Mouse (Mus musculus) forebrain, embryonic 14.5 days (tissue): ENCODE measurements at regions not wholly inside any gene's neighbourhood (a gene's known extent, or its start where the extent isn't known, plus 50 kb on each side); places are given as distances from the start of the nearest gene placed in this dataset.

Experiments used
- ATAC-seq: fragments of 200-750 bp; cut with Nextera tagmentation; 2 replicates; pipeline ENCODE4 v1.8.0; 2017; ENCODE audit warnings: mild to moderate bottlenecking, moderate library complexity
- DNase-seq: peaks from one replicate; pipeline ENCODE4 v3.0.0-alpha.2; 2015; ENCODE audit warnings: low spot score
- H3K27ac ChIP-seq: fragments of 300-500 bp; sonication (generic); 2 replicates; pipeline ENCODE4 v1.5.1; 2014; ENCODE audit warnings: low read depth, mild to moderate bottlenecking, control low read depth, low read length, moderate library complexity
- H3K27me3 ChIP-seq: fragments of 300-500 bp; sonication (generic); replicated peaks from 2 replicates; pipeline ENCODE4 v1.6.1; 2014; ENCODE audit warnings: low read length, control low read depth, mixed read lengths; ENCODE audit not compliant: control insufficient read depth, insufficient read depth
- H3K36me3 ChIP-seq: fragments of 300-500 bp; sonication (generic); 2 replicates; pipeline ENCODE4 v1.6.1; 2014; ENCODE audit warnings: low read length, control low read depth; ENCODE audit not compliant: control insufficient read depth, insufficient read depth
- H3K4me1 ChIP-seq: fragments of 300-500 bp; sonication (generic); 2 replicates; pipeline ENCODE4 v1.6.1; 2014; ENCODE audit warnings: antibody characterized with exemption, low read length, control low read depth; ENCODE audit not compliant: control insufficient read depth, insufficient read depth
- H3K4me2 ChIP-seq: fragments of 300-500 bp; sonication (generic); 2 replicates; pipeline ENCODE4 v1.6.1; 2014; ENCODE audit warnings: mild to moderate bottlenecking, control low read depth, low read length
- H3K4me3 ChIP-seq: fragments of 300-500 bp; sonication (generic); 2 replicates; pipeline ENCODE4 v1.5.1; 2014; ENCODE audit warnings: low read depth, low read length, control low read depth
- H3K9ac ChIP-seq: fragments of 300-500 bp; sonication (generic); 2 replicates; pipeline ENCODE4 v1.6.1; 2014; ENCODE audit warnings: mild to moderate bottlenecking, low read length, control low read depth, moderate library complexity
- H3K9me3 ChIP-seq: fragments of 300-500 bp; sonication (generic); replicated peaks from 2 replicates; pipeline ENCODE4 v1.6.1; 2016; ENCODE audit warnings: low read length, control low read depth, mixed read lengths; ENCODE audit not compliant: control insufficient read depth
- whole genome bisulfite sequencing: fragments of 180-500 bp; shearing (Covaris S2); extraction: QIAGEN DNeasy Blood & Tissue Kit; methylation state at CpG from one replicate; pipeline ENCODE4 v1.1.7; 2014; 5-methylcytosine and 5-hydroxymethylcytosine counted together

DNA sequence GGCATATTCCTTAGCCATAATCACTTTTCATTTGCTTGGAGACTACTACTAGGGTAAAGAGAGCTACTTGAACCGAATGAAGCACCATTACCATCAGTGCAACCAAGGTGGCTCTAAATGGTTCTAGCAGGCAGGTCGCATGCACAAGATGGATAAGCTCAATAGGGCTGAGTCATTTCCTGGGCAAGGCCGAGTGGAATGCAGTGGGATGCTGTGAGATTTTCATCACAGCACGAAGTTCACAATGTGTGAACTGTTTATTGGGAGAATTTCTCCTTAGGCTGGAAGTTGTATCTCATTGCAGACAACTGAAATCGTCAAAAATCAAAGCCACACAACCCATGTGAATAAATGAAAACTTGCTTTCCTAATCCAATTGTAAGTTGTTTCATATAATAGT lies 697.6 kb upstream of the Tenm3 start:
- no peaks in the 10 kb centered on the region for H3K27me3 ChIP-seq
- DNase-seq (no peak), ATAC-seq (no peak)
- no peak overlapping the region for H3K4me3 ChIP-seq
- no peaks in the 10 kb centered on the region for H3K4me1 ChIP-seq
- no peaks in the 10 kb centered on the region for H3K36me3 ChIP-seq
- no peak overlapping the region for H3K9ac ChIP-seq
- H3K27ac ChIP-seq: no peak overlapping the region
- 82% methylated on average over 5 of the region's 5 CpGs for WGBS
- no peaks in the 10 kb centered on the region for H3K9me3 ChIP-seq
- no peak overlapping the region for H3K4me2 ChIP-seq

DNA sequence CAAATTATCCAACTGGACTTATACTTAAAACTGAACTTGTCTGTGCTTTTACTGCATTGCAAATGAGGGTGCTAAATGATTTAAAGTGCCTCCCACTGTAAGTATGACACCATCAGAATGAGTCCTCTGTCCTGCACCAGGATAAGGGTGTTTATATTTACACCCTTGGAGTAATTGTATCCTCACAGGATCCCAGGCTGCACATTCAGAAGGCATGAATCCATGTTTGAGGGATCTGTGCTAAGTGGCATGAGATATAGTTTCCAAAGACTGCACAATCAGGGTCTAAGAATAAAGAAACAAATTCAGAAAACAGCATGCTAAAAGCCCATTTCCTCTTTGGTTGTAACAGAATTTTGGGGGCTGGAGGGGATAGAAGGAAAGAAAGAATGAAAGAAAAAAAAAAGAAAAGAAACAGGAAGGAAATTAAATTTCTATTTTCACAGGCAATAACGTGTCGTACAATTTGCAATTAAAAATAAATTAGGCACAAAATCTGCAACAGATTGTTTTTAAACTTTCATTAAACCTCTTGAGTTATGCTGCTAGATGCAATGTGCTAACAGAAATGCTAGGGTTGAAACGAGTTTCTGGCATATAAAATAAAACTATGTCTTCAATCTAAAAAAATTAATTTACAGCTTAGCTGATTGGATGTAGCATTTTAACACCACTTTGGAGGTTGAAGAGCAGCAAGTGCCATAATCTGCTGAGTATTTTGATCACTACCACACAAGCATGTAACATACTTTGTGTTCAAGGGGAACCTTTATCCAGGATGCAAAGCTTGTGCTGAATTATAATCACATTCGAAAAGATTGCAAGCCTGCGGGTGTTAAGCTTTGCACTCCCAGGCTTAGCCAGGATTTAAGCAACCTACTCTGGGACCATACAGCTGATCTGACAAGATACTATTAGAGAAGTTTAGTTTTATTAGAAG lies 689.9 kb upstream of the Tenm3 start:
- no peaks in the 10 kb centered on the region for H3K27me3 ChIP-seq
- H3K9ac ChIP-seq: no peak overlapping the region
- H3K9me3 ChIP-seq: no peaks in the 10 kb centered on the region
- no peaks in the 10 kb centered on the region for H3K36me3 ChIP-seq
- ATAC-seq: no peak
- no peaks in the 10 kb centered on the region for H3K4me1 ChIP-seq
- peak; percentile 18 for DNase-seq
- no peak overlapping the region for H3K4me3 ChIP-seq
- no peak overlapping the region for H3K27ac ChIP-seq
- H3K4me2 ChIP-seq: no peak overlapping the region
- WGBS: 58% methylated on average over 5 of the region's 5 CpGs

DNA sequence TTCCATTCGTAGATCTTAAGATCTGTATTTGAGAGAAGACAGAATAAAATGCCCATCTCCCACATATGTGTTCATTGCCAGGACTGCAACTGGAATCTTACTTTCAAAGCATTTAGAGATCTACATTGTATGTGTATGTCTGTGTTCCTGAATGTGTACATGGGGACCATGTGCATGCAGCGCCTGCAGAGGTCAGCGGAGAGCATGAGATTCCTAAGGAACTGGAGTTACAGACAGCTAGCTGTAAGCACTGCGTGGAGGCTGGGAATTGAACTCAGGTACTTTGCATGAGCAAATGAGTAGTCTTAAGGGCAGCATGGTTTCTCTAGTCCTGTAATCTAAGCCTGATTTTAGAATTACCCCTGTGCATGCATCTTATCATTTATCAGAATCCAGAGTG lies 685.5 kb upstream of the Tenm3 start:
- Histone ChIP-seq H3K27ac (no peak overlapping the region), H3K9ac (no peak overlapping the region), H3K4me2 (no peak overlapping the region), H3K27me3 (no peaks in the 10 kb centered on the region), H3K9me3 (no peaks in the 10 kb centered on the region), H3K36me3 (no peaks in the 10 kb centered on the region), H3K4me3 (no peak overlapping the region), H3K4me1 (no peaks in the 10 kb centered on the region)
- ATAC-seq (no peak), DNase-seq (peak; percentile 37)
- whole genome bisulfite sequencing: 71% methylated on average over 4 of the region's 4 CpGs

DNA sequence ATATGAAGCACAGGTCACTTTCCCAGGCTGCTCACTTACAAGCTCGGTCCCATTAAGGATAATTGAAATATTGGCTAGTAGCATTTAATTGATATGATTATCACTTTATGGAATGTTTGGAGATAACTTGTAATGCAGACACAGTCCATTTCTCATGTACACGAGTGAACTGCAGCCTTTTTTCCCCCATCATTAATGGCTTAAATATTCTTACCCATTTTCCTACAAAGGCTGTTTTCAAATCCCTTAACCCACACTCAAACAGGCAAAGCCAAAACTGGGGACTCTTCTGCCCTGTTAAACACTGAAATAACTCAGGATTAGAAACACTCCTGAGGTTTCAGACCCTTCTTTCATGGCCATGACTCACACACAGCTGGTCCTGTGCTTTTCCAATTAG lies 649.2 kb upstream of the Tenm3 start:
- Histone ChIP-seq H3K36me3 (no peaks in the 10 kb centered on the region), H3K27me3 (no peaks in the 10 kb centered on the region), H3K4me1 (no peaks in the 10 kb centered on the region), H3K4me3 (no peak overlapping the region), H3K4me2 (no peak overlapping the region), H3K9ac (no peak overlapping the region), H3K9me3 (no peaks in the 10 kb centered on the region), H3K27ac (no peak overlapping the region)
- DNase-seq: no peak
- no peak for ATAC-seq
- WGBS: 53% methylated on average over 2 of the region's 2 CpGs

DNA sequence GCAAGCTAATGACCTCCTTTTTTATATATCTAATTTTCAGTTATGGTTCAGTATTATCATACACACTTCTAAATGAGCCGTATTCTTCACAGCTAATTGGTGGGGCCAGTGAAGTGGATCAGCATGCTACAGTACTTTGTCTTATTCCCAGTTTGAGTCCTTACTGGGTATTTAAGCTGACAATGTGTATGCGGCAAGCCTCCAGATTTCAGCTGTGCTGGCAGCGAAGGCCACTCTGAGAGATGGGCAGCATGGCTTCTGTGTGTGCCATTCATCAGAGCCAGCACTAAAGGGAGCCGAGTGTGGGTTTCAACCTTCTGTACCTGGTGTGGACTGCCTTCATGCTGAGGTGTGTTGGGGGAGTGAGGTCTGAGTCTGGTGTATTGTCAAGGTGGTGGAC lies 641.5 kb upstream of the Tenm3 start:
- H3K36me3 ChIP-seq: no peaks in the 10 kb centered on the region
- 35% methylated on average over 4 of the region's 4 CpGs for WGBS
- ATAC-seq (peak; percentile 40; the same call in 1 of the 2 replicates), DNase-seq (peak; percentile 61)
- no peaks in the 10 kb centered on the region for H3K9me3 ChIP-seq
- no peaks in the 10 kb centered on the region for H3K4me1 ChIP-seq
- no peak overlapping the region for H3K4me3 ChIP-seq
- no peaks in the 10 kb centered on the region for H3K27me3 ChIP-seq
- H3K4me2 ChIP-seq: no peak overlapping the region
- H3K9ac ChIP-seq: no peak overlapping the region
- H3K27ac ChIP-seq: no peak overlapping the region

DNA sequence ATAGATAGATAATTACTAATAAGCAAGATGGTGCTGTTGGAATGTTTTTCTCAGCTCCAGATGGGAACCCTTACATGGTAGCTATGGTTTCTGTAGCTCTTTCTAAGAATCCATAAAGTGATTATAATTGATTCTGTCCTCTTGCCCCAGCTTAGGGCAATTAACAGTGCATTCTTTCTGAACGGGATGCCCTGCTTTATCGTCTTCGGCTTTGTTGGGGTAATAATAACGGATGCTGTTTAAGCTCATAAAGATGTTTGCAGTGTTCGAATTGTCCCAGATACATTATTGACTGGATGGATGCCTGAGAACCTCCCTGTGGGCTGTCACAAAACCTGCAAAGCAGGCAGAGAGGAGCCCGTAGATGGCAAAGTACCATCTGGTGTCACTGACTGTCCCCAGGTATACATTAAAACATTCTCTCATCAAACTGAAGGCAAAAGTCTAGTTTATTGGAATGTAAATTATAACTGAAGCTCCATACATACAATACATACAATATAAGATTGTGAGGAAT lies 637.8 kb upstream of the Tenm3 start:
- H3K4me3 ChIP-seq: no peak overlapping the region
- no peak overlapping the region for H3K4me2 ChIP-seq
- DNase-seq: no peak
- ATAC-seq: no peak
- no peaks in the 10 kb centered on the region for H3K27me3 ChIP-seq
- H3K36me3 ChIP-seq: no peaks in the 10 kb centered on the region
- H3K4me1 ChIP-seq: no peaks in the 10 kb centered on the region
- H3K27ac ChIP-seq: no peak overlapping the region
- no peaks in the 10 kb centered on the region for H3K9me3 ChIP-seq
- whole genome bisulfite sequencing: 53% methylated on average over 6 of the region's 6 CpGs
- no peak overlapping the region for H3K9ac ChIP-seq

DNA sequence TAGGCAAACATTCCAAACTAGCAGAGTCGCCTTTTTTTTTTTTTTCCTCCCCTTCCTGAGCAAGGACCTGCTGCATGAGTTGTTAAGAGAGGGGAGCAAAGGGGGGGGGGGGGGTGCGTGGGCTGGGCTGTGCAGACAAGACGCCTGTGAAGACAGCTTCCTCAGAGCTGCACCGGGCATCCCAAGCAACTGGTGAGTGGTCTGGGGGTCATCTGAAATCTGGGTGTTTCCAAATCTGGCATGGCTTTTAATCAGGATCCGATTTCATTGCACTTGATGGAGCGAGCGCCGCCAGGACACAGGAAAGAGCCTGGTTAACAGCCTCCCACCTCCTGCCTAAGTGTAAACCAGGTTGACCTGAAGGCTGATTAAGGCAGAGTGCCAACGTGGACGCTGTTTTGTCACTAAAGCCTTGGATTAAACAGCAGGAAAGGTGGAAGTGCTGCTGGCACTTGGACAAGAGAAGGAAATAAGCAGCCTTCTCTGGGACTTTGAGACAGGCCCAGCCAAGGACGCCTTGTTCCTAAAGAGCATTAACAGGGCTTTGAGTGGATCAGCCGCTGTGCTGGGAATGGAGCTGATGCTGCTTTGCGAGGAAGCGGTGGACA lies 622.3 kb upstream of the Tenm3 start:
- no peaks in the 10 kb centered on the region for H3K9me3 ChIP-seq
- DNase-seq: peak; percentile 25
- peaks cover 10% of the 10 kb centered on the region for H3K4me1 ChIP-seq
- ATAC-seq: no peak
- H3K36me3 ChIP-seq: no peaks in the 10 kb centered on the region
- no peaks in the 10 kb centered on the region for H3K27me3 ChIP-seq
- no peak overlapping the region for H3K4me3 ChIP-seq
- no peak overlapping the region for H3K27ac ChIP-seq
- no peak overlapping the region for H3K9ac ChIP-seq
- WGBS: 48% methylated on average over 14 of the region's 14 CpGs
- H3K4me2 ChIP-seq: no peak overlapping the region

DNA sequence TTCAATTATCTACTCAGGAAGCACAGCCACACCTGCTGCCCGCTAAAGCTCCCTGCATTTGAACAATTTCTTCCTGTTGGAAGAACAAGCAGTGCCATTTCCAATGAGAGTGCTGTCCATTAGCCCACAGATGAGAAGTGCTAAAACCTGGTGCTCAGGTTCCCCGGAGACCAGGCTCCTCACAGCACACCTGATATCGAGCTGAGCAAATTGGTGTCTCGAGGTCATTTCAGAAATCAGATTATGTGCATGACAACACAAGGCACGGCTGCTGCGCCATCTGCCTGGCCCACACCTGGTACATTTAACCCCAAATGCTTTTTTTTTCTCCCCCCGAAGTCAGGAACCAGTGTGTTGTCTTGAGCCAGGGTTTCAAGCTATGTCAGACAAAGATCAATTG lies 621.3 kb upstream of the Tenm3 start:
- Histone ChIP-seq H3K9ac (no peak overlapping the region), H3K27ac (no peak overlapping the region), H3K9me3 (no peaks in the 10 kb centered on the region), H3K4me3 (no peak overlapping the region), H3K27me3 (no peaks in the 10 kb centered on the region), H3K4me1 (peaks cover 10% of the 10 kb centered on the region), H3K4me2 (no peak overlapping the region), H3K36me3 (no peaks in the 10 kb centered on the region)
- DNase-seq (peak; percentile 20), ATAC-seq (no peak)
- 62% methylated on average over 7 of the region's 7 CpGs for WGBS

DNA sequence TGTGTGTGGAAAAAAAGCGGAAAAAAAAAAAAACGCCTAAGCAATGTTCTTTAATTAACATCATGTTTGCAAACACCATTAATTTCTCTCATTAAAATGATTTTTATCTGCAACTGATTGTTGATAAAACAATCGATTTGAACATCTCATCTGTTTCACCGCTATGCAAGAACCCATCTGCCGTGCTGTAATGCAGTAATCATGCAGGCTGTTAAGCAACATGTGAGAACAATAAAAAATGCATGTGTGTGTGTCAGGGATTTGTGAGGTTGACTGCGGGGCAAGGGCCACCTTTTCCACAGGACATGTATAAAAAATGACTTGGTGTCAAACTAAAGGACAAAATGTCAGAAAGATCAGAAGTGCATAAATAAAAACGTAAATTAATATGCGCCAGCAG lies 618.9 kb upstream of the Tenm3 start:
- DNase-seq (peak; percentile 77), ATAC-seq (peak; percentile 57; the same call in 1 of the 2 replicates)
- Histone ChIP-seq H3K4me1 (peaks cover 10% of the 10 kb centered on the region), H3K27me3 (no peaks in the 10 kb centered on the region), H3K9ac (no peak overlapping the region), H3K36me3 (no peaks in the 10 kb centered on the region), H3K9me3 (no peaks in the 10 kb centered on the region), H3K4me2 (peak overlapping the region; percentile 48), H3K27ac (no peak overlapping the region), H3K4me3 (peak overlapping the region; percentile 17; the same call in 1 of the 2 replicates)
- WGBS: 18% methylated on average over 8 of the region's 8 CpGs
